23 mouse cellular contexts compared by ENCODE assay signal in genomic region chr4:40900071-40900470, GRCm38 (mm10). TPM values are rescaled to one million over a fixed set of nuclear protein-coding genes. Genes with fewer than 3 reads are reported as not detected.
DNase-seq lines count a peak whose midpoint lies in the region; ATAC-seq and TF ChIP-seq lines count a peak whose summit lies in the region.
"Had no signal": no experiment of that assay in that cellular context is flagged by ENCODE, and none has a peak within 500 bp of the region (broad histone marks: within the 10 kb centered on the region; RNA-seq: fewer than 3 reads in every experiment).

No protein-coding gene starts in this region.

- H3K36me3 ChIP-seq in liver, embryonic 11.5 days (ENCODE audit: control insufficient read depth, insufficient read depth, low read length) = no peaks in the 10 kb centered on the region
- no peaks in the 10 kb centered on the region for H3K36me3 ChIP-seq in liver, embryonic 15.5 days (replicated peaks)
- H3K36me3 ChIP-seq in midbrain, embryonic 15.5 days (replicated peaks) = no peaks in the 10 kb centered on the region
- H3K36me3 ChIP-seq: embryonic facial prominence, embryonic 12.5 days; forebrain, embryonic 15.5 days; G1E; hindbrain, embryonic 13.5 days had no signal

- TF ChIP-seq CTCF in bone marrow macrophage, adult 2 months (IDR thresholded peaks at IDR 0.05; ENCODE audit: low read depth, low read length) = no peak

- no peak overlapping the region for H3K4me3 ChIP-seq in liver, embryonic 11.5 days (ENCODE audit: low read depth, low read length)
- no peak overlapping the region for H3K4me3 ChIP-seq in bone marrow macrophage, adult 2 months (ENCODE audit: insufficient read depth, low read length)
- H3K4me3 ChIP-seq in liver, embryonic 15.5 days (replicated peaks) = no peak overlapping the region
- no peak overlapping the region for H3K4me3 ChIP-seq in midbrain, embryonic 15.5 days
- H3K4me3 ChIP-seq: embryonic facial prominence, embryonic 12.5 days; forebrain, embryonic 15.5 days; hindbrain, embryonic 13.5 days had no signal

- H3K27me3 ChIP-seq in liver, embryonic 11.5 days (replicated peaks; ENCODE audit: control insufficient read depth, insufficient read depth, low read length) = no peaks in the 10 kb centered on the region
- H3K27me3 ChIP-seq in liver, embryonic 15.5 days = no peaks in the 10 kb centered on the region
- H3K27me3 ChIP-seq in midbrain, embryonic 15.5 days (replicated peaks) = no peaks in the 10 kb centered on the region
- H3K27me3 ChIP-seq: embryonic facial prominence, embryonic 12.5 days; forebrain, embryonic 15.5 days; hindbrain, embryonic 13.5 days had no signal

- no peaks in the 10 kb centered on the region; the same call in 1 of the 2 replicates for H3K4me1 ChIP-seq in liver, embryonic 11.5 days (replicated peaks; ENCODE audit: control insufficient read depth, insufficient read depth, low read length)
- H3K4me1 ChIP-seq in bone marrow macrophage, adult 2 months (ENCODE audit: control insufficient read depth, insufficient read depth, low read length) = peaks cover 14% of the 10 kb centered on the region
- H3K4me1 ChIP-seq in liver, embryonic 15.5 days (replicated peaks) = peaks cover 18% of the 10 kb centered on the region
- H3K4me1 ChIP-seq in midbrain, embryonic 15.5 days = no peaks in the 10 kb centered on the region
- H3K4me1 ChIP-seq: embryonic facial prominence, embryonic 12.5 days; forebrain, embryonic 15.5 days; hindbrain, embryonic 13.5 days had no signal

- DNase-seq in liver, embryonic 11.5 days (ENCODE audit: low spot score) = no peak
- no peak for DNase-seq in liver
- no peak for DNase-seq in spleen, adult 18-20 months
- DNase-seq in heart, postnatal 10 days = no peak
- DNase-seq: adrenal gland, postnatal 10 days; cerebellum, adult 11-12 months; cerebellum, adult 9-10 months; cerebellum, postnatal 25 days; gastrocnemius, postnatal 36 days; heart, adult 11 months; heart, postnatal 14 days had no signal

- H3K9ac ChIP-seq in liver, embryonic 11.5 days (ENCODE audit: low read depth, low read length) = no peak overlapping the region
- H3K9ac ChIP-seq in liver, embryonic 15.5 days = no peak overlapping the region
- H3K9ac ChIP-seq in midbrain, embryonic 15.5 days = no peak overlapping the region
- H3K9ac ChIP-seq: embryonic facial prominence, embryonic 12.5 days; forebrain, embryonic 15.5 days; hindbrain, embryonic 13.5 days had no signal

- TF ChIP-seq POLR2A in bone marrow macrophage, adult 2 months (IDR thresholded peaks at IDR 0.05; ENCODE audit: borderline replicate concordance, low read depth, low read length) = no peak

- intact Hi-C loops in heart, postnatal 10 days (cut with DNase I) = no loop called here

- WGBS in liver, embryonic 11.5 days = 79% methylated on average over 3 of the region's 3 CpGs
- WGBS in liver, embryonic 15.5 days (ENCODE audit: insufficient replicate concordance) = 60% methylated on average over 3 of the region's 3 CpGs
- WGBS in midbrain, embryonic 15.5 days = 96% methylated on average over 3 of the region's 3 CpGs

- H3K9me3 ChIP-seq in liver, embryonic 11.5 days (ENCODE audit: control insufficient read depth, low read length) = no peaks in the 10 kb centered on the region
- H3K9me3 ChIP-seq in liver, embryonic 15.5 days (replicated peaks) = no peaks in the 10 kb centered on the region
- no peaks in the 10 kb centered on the region for H3K9me3 ChIP-seq in midbrain, embryonic 15.5 days
- H3K9me3 ChIP-seq: embryonic facial prominence, embryonic 12.5 days; forebrain, embryonic 15.5 days; hindbrain, embryonic 13.5 days had no signal

- peak; percentile 46; the same call in 1 of the 2 replicates for ATAC-seq in liver, embryonic 11.5 days (replicated peaks; ENCODE audit: low FRiP score)
- ATAC-seq in liver, embryonic 15.5 days (ENCODE audit: insufficient read depth) = peak; percentile 64
- peak; percentile 23; the same call in 1 of the 2 replicates for ATAC-seq in megakaryocyte progenitor cell, adult 5-6 weeks (replicated peaks; ENCODE audit: poor library complexity)
- ATAC-seq in midbrain, embryonic 15.5 days (replicated peaks) = no peak
- ATAC-seq: forebrain, embryonic 15.5 days; hindbrain, postnatal 0 days had no signal

- peak overlapping the region; percentile 50; the same call in 1 of the 2 replicates for H3K27ac ChIP-seq in liver, embryonic 11.5 days (ENCODE audit: low read depth, low read length)
- H3K27ac ChIP-seq in bone marrow macrophage, adult 2 months (ENCODE audit: insufficient read depth, low read depth, low read length) = peak overlapping the region; percentile 93
- peak overlapping the region; percentile 43; the same call in 1 of the 2 replicates for H3K27ac ChIP-seq in liver, embryonic 15.5 days (replicated peaks)
- no peak overlapping the region for H3K27ac ChIP-seq in midbrain, embryonic 15.5 days
- H3K27ac ChIP-seq: embryonic facial prominence, embryonic 12.5 days; forebrain, embryonic 15.5 days; hindbrain, embryonic 13.5 days; hindbrain, postnatal 0 days had no signal

- H3K4me2 ChIP-seq in liver, embryonic 11.5 days = no peak overlapping the region
- no peak overlapping the region for H3K4me2 ChIP-seq in liver, embryonic 15.5 days
- no peak overlapping the region for H3K4me2 ChIP-seq in midbrain, embryonic 15.5 days
- H3K4me2 ChIP-seq: embryonic facial prominence, embryonic 12.5 days; forebrain, embryonic 15.5 days; hindbrain, embryonic 13.5 days had no signal

RNA-seq across cellular contexts. Expression of gene Spink4, which starts 19.8 kb away (rescaled TPM):
- not detected in 2 replicates for polyA plus RNA-seq in liver, embryonic 11.5 days (2014; fragmentation: Nextera tagmentation; extraction: Ambion mirVana)
- not detected in 2 replicates for polyA plus RNA-seq in bone marrow macrophage, adult 2 months (2012; ENCODE audit: insufficient read depth, insufficient read length, missing spikeins)
- polyA plus RNA-seq in liver, embryonic 15.5 days (2015; fragmentation: Nextera tagmentation; extraction: Ambion mirVana) = 0.82 and 0.96 TPM in 2 replicates
- not detected in 2 replicates for total RNA-seq in megakaryocyte progenitor cell, adult 5-6 weeks (2015)
- total RNA-seq in megakaryocyte progenitor cell, adult 5-6 weeks (2017) = not detected in 2 replicates
- polyA plus RNA-seq in midbrain, embryonic 15.5 days (2015; fragmentation: Nextera tagmentation; extraction: Ambion mirVana) = not detected in 2 replicates
- 1 to 10 TPM; 1.1 to 2.1 TPM for total RNA-seq in heart, postnatal 10 days (2021)
- total RNA-seq: G1E; gastrocnemius, adult 18-20 months; gastrocnemius, postnatal 36 days; hematopoietic stem cell, adult 5-6 weeks; hindbrain, postnatal 0 days had no signal
- polyA plus RNA-seq: embryonic facial prominence, embryonic 12.5 days; forebrain, embryonic 11.5 days; forebrain, embryonic 15.5 days; G1E; hindbrain, embryonic 13.5 days; hindbrain, postnatal 0 days had no signal

RNA-seq across cellular contexts. Expression of gene B4galt1, which starts 46.3 kb away (rescaled TPM):
- 49.0 and 50.4 TPM in 2 replicates for polyA plus RNA-seq in liver, embryonic 11.5 days (2014; fragmentation: Nextera tagmentation; extraction: Ambion mirVana)
- polyA plus RNA-seq in bone marrow macrophage, adult 2 months (2012; ENCODE audit: insufficient read depth, insufficient read length, missing spikeins) = 75.9 and 77.7 TPM in 2 replicates
- 33.6 and 34.8 TPM in 2 replicates for polyA plus RNA-seq in liver, embryonic 15.5 days (2015; fragmentation: Nextera tagmentation; extraction: Ambion mirVana)
- total RNA-seq in megakaryocyte progenitor cell, adult 5-6 weeks (2015) = 69.8 and 71.5 TPM in 2 replicates
- 41.2 and 46.5 TPM in 2 replicates for total RNA-seq in megakaryocyte progenitor cell, adult 5-6 weeks (2017)
- 7.5 and 7.8 TPM in 2 replicates for polyA plus RNA-seq in midbrain, embryonic 15.5 days (2015; fragmentation: Nextera tagmentation; extraction: Ambion mirVana)
- 100 to 1,000 TPM in 1 of 2 experiments, 10 to 100 TPM in 1; 95.5 to 103 TPM for total RNA-seq in heart, postnatal 10 days (2021)

RNA-seq across cellular contexts. Expression of gene Bag1, which starts 48.0 kb away (rescaled TPM):
- 219 and 225 TPM in 2 replicates for polyA plus RNA-seq in liver, embryonic 11.5 days (2014; fragmentation: Nextera tagmentation; extraction: Ambion mirVana)
- 141 and 155 TPM in 2 replicates for polyA plus RNA-seq in bone marrow macrophage, adult 2 months (2012; ENCODE audit: insufficient read depth, insufficient read length, missing spikeins)
- polyA plus RNA-seq in liver, embryonic 15.5 days (2015; fragmentation: Nextera tagmentation; extraction: Ambion mirVana) = 110 and 114 TPM in 2 replicates
- total RNA-seq in megakaryocyte progenitor cell, adult 5-6 weeks (2015) = 163 and 167 TPM in 2 replicates
- total RNA-seq in megakaryocyte progenitor cell, adult 5-6 weeks (2017) = 361 and 403 TPM in 2 replicates
- polyA plus RNA-seq in midbrain, embryonic 15.5 days (2015; fragmentation: Nextera tagmentation; extraction: Ambion mirVana) = 173 and 181 TPM in 2 replicates
- 100 to 1,000 TPM; 202 to 209 TPM for total RNA-seq in heart, postnatal 10 days (2021)

RNA-seq across cellular contexts. Expression of gene Chmp5, which starts 48.1 kb away (rescaled TPM):
- 70.7 and 74.6 TPM in 2 replicates for polyA plus RNA-seq in liver, embryonic 11.5 days (2014; fragmentation: Nextera tagmentation; extraction: Ambion mirVana)
- 128 and 135 TPM in 2 replicates for polyA plus RNA-seq in bone marrow macrophage, adult 2 months (2012; ENCODE audit: insufficient read depth, insufficient read length, missing spikeins)
- 40.7 and 42.4 TPM in 2 replicates for polyA plus RNA-seq in liver, embryonic 15.5 days (2015; fragmentation: Nextera tagmentation; extraction: Ambion mirVana)
- total RNA-seq in megakaryocyte progenitor cell, adult 5-6 weeks (2015) = 52.0 and 55.4 TPM in 2 replicates
- total RNA-seq in megakaryocyte progenitor cell, adult 5-6 weeks (2017) = 81.4 and 87.2 TPM in 2 replicates
- 150 and 156 TPM in 2 replicates for polyA plus RNA-seq in midbrain, embryonic 15.5 days (2015; fragmentation: Nextera tagmentation; extraction: Ambion mirVana)
- total RNA-seq in heart, postnatal 10 days (2021) = 10 to 100 TPM; 38.9 to 43.7 TPM
